Mouse (Mus musculus) ovary, adult 2 months (tissue): ENCODE data around the gene Dennd6a. TPM values are rescaled to one million over a fixed set of nuclear protein-coding genes. Genes with fewer than 3 reads are reported as not detected.

Source experiments
- polyA plus RNA-seq: library from polyadenylated mRNA; depleted of rRNA; stranded (reverse); fragments of >200 nt; gene quantifications from 2 replicates; pipeline ENCODE4 v1.2.3, GENCODE M21; 2012; rRNA removed

The Dennd6a gene
- polyA plus RNA-seq = 13.9 and 14.7 TPM in 2 replicates

DNA sequence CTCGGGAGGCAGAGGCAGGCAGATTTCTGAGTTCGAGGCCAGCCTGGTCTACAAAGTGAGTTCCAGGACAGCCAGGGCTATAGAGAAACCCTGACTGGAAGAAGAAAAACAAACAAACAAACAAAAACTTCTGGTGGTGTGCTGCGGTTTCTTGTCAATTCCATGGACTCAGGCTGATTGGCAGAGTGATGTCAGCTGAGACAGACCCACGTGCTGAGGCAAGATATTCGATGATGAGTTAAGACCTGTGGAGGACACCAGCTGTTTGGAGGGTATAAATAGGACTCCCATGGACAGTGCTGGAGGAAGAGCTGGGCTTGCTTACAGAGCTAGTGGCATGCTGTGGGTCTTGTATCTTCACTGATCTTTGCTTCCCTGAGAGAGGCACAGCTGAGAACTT lies at the start of gene Dennd6a:
Gene Dennd6a, plus strand, starts transcription at position 301 of the 400 bp plus-strand sequence.

DNA sequence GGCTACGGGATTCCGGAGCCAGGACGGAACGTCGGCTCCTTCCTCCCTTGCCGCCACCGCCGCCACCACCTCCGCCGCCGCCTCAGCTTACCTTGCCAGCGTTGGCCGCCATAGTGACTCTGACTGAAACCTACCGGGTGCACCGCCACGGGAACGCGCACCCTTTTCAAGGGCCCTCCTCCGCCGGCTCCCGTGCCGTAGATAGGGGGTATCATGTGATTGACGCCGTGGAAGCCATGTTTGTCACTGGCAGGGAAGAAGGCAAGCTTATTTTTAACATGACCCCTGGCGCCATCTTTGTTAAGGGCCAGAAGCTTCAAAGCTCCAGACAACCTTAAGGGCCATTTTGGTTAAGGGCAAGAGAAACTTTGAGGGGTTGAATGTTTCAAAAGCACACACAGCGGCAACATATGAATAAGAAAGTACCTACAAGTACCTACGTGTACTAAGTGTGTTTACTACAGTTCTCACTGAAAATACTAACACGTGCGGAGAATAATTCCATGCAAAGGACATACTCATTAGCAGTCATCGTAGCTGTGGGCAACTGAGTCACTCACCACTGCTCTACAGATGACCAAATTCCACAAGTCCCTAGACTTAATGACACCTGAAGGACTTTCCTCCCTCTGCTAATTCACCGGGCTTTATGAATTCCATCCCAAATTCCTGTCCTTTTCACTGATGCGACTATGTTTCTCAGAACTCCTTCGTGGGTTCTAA lies 38.7 kb upstream of the Dennd6a start, which contains the start of gene Slmap:
Gene Slmap, minus strand, starts transcription at position 175 of the 723 bp plus-strand sequence.

DNA sequence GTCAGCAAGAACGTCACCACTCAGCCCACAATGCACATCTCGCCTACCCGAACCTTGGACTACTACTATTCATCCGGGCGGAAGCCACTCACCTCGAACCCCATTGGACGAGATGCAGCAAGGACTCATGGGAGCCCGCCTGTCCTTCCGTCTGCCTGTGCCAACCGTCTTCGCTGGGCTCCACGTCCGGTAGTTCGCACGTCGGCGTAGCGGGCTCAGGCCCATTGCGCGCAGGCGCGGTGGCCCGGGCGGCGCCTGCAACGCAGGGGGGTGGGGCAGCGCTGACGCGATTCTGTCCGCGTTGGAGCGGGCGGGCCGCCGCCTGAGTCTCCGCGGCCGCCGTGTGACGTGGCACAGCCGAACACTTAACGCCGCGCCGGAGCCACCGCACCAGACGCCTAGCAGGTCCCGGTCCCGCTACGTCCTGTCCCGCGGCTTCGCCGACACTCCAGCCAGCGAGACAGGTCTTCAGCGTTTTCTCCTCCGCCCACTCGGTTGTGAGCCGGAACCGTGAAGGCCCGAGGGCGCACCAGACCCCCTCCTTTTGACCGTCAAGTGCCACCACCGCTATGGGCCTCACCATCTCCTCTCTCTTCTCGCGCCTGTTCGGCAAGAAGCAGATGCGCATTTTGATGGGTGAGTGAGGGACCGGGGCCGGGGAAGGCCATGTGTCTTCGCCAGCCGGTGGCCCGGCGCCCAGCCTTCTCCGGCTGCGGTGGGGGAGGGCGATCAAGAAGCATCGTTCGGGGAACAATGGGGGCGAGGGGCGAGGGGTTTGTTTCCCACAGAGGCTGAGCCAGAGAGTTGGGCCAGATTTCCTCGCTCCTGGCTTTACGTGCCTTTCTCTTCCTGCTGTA lies 64.4 kb downstream of the Dennd6a start, which contains the start of gene Arf4:
Gene Arf4, plus strand, starts transcription at position 224 of the 857 bp plus-strand sequence.

DNA sequence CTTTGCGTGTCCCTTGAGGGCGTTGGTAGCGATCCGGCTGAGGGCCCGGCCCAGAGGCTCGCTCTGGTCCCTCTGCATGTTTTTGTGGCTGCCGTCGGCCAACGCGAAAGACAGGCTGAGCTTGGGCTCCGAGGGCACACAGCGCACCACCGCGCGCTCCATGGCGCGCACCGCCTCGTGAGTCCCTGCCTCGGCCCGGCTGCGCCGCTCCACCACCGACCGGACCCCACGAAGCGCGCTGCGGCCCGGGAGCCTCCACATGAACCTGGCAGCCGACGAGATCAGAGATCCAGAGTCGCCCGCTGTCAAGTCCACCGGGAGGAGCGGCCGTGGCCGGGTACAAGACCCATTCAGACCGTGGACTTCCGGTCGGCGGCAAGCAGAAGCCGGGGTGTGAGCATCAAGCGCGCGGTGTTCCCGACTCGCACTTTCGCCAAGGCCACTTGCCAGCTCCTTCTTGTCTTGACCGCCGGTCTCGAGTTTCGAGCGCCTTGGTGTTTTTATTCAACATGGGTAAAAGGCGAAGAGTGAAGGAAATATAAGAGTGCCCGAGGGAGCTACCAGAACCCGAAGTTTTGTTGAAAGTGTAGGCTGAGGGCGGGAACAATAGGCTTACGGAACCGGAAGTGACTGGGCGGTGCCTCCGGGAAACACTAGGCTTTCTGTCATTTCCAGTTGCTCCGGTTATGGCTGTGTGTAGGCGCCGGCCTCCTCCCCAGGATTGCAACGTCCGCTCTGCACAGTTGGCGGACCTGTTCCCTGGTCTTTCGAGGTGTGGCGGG lies 95.8 kb downstream of the Dennd6a start, which contains the start of gene Pde12:
Gene Pde12, minus strand, starts transcription at position 592 of the 782 bp plus-strand sequence.

Other genes with a start within 250 kb of the Dennd6a start
- gene Slmap, start 38.9 kb upstream of the Dennd6a start, polyA plus RNA-seq = 27.9 and 42.2 TPM in 2 replicates
- 272 and 354 TPM in 2 replicates for gene Arf4, start 64.2 kb downstream of the Dennd6a start, polyA plus RNA-seq
- gene Pde12, start 96.0 kb downstream of the Dennd6a start, polyA plus RNA-seq = 8.1 and 8.4 TPM in 2 replicates
- 0.16 and 0.23 TPM in 2 replicates for gene Dnah12, start 119.4 kb downstream of the Dennd6a start, polyA plus RNA-seq